Mouse (Mus musculus): ENCODE data around the gene Doc2g. TPM values are rescaled to one million over a fixed set of nuclear protein-coding genes. Genes with fewer than 3 reads are reported as not detected.

Gene Doc2g
- polyA plus RNA-seq, 1 experiment from 2014 or later: 4.8 TPM

GRCm38 (mm10) chr19:3995505-3995904 is 7.6 kb upstream of the Doc2g start:
- Histone ChIP-seq H3K9me3 (replicated peaks; ENCODE audit: control insufficient read depth, low read length) (no peaks in the 10 kb centered on the region), H3K4me3 (replicated peaks; ENCODE audit: low read length) (no peak overlapping the region), H3K4me1 (ENCODE audit: control insufficient read depth, insufficient read depth, low read length) (peaks cover 4% of the 10 kb centered on the region; the same call in 1 of the 2 replicates), H3K9ac (ENCODE audit: low read length) (no peak overlapping the region), H3K27ac (ENCODE audit: low read length) (no peak overlapping the region), H3K27me3 (ENCODE audit: control insufficient read depth, insufficient read depth, low read length) (no peaks in the 10 kb centered on the region), H3K36me3 (ENCODE audit: control insufficient read depth, insufficient read depth, low read length) (no peaks in the 10 kb centered on the region), H3K4me2 (ENCODE audit: low read depth, low read length) (no peak overlapping the region)
- ATAC-seq (ENCODE audit: insufficient read depth, low FRiP score): no peak
- WGBS: 73% methylated on average over 3 of the region's 3 CpGs

- Histone ChIP-seq H3K9ac (ENCODE audit: low read length) (no peak overlapping the region), H3K27me3 (ENCODE audit: control insufficient read depth, insufficient read depth, low read length) (no peaks in the 10 kb centered on the region), H3K36me3 (ENCODE audit: control insufficient read depth, insufficient read depth, low read length) (no peaks in the 10 kb centered on the region), H3K4me1 (ENCODE audit: control insufficient read depth, insufficient read depth, low read length) (peaks cover 7% of the 10 kb centered on the region), H3K27ac (ENCODE audit: low read length) (no peak overlapping the region), H3K4me3 (replicated peaks; ENCODE audit: low read length) (no peak overlapping the region), H3K4me2 (ENCODE audit: low read depth, low read length) (no peak overlapping the region), H3K9me3 (replicated peaks; ENCODE audit: control insufficient read depth, low read length) (no peaks in the 10 kb centered on the region)
- WGBS: 65% methylated on average over 7 of the region's 7 CpGs
- ATAC-seq (ENCODE audit: insufficient read depth, low FRiP score): no peak
These were observed 7.0 kb upstream of the Doc2g start for GRCm38 (mm10) chr19:3996106-3996505.

- Histone ChIP-seq H3K4me3 (replicated peaks; ENCODE audit: low read length) (no peak overlapping the region), H3K9me3 (replicated peaks; ENCODE audit: control insufficient read depth, low read length) (no peaks in the 10 kb centered on the region), H3K36me3 (ENCODE audit: control insufficient read depth, insufficient read depth, low read length) (no peaks in the 10 kb centered on the region), H3K4me2 (ENCODE audit: low read depth, low read length) (no peak overlapping the region), H3K9ac (ENCODE audit: low read length) (no peak overlapping the region), H3K27me3 (ENCODE audit: control insufficient read depth, insufficient read depth, low read length) (no peaks in the 10 kb centered on the region), H3K4me1 (ENCODE audit: control insufficient read depth, insufficient read depth, low read length) (peaks cover 13% of the 10 kb centered on the region), H3K27ac (ENCODE audit: low read length) (no peak overlapping the region)
- no peak for ATAC-seq (ENCODE audit: insufficient read depth, low FRiP score)
- WGBS: 75% methylated on average over 8 of the region's 8 CpGs
These were observed 6.4 kb upstream of the Doc2g start for GRCm38 (mm10) chr19:3996747-3997146.

- no peak overlapping the region for H3K4me2 ChIP-seq (ENCODE audit: low read depth, low read length)
- H3K36me3 ChIP-seq (ENCODE audit: control insufficient read depth, insufficient read depth, low read length): no peaks in the 10 kb centered on the region
- no peak overlapping the region for H3K9ac ChIP-seq (ENCODE audit: low read length)
- H3K4me3 ChIP-seq (replicated peaks; ENCODE audit: low read length): no peak overlapping the region
- WGBS: 49% methylated on average over 8 of the region's 8 CpGs
- no peaks in the 10 kb centered on the region for H3K27me3 ChIP-seq (ENCODE audit: control insufficient read depth, insufficient read depth, low read length)
- ATAC-seq (ENCODE audit: insufficient read depth, low FRiP score): no peak
- H3K9me3 ChIP-seq (replicated peaks; ENCODE audit: control insufficient read depth, low read length): no peaks in the 10 kb centered on the region
- H3K27ac ChIP-seq (ENCODE audit: low read length): no peak overlapping the region
- H3K4me1 ChIP-seq (ENCODE audit: control insufficient read depth, insufficient read depth, low read length): peaks cover 14% of the 10 kb centered on the region
These were observed 5.9 kb upstream of the Doc2g start for GRCm38 (mm10) chr19:3997231-3997630.

GRCm38 (mm10) chr19:3998335-3998734 is 4.8 kb upstream of the Doc2g start:
- H3K4me3 ChIP-seq (replicated peaks; ENCODE audit: low read length): no peak overlapping the region
- no peak overlapping the region for H3K27ac ChIP-seq (ENCODE audit: low read length)
- no peaks in the 10 kb centered on the region for H3K9me3 ChIP-seq (replicated peaks; ENCODE audit: control insufficient read depth, low read length)
- no peak for ATAC-seq (ENCODE audit: insufficient read depth, low FRiP score)
- no peak overlapping the region for H3K4me2 ChIP-seq (ENCODE audit: low read depth, low read length)
- WGBS: 70% methylated on average over 8 of the region's 8 CpGs
- H3K9ac ChIP-seq (ENCODE audit: low read length): no peak overlapping the region
- no peaks in the 10 kb centered on the region for H3K27me3 ChIP-seq (ENCODE audit: control insufficient read depth, insufficient read depth, low read length)
- no peaks in the 10 kb centered on the region for H3K36me3 ChIP-seq (ENCODE audit: control insufficient read depth, insufficient read depth, low read length)
- peaks cover 16% of the 10 kb centered on the region for H3K4me1 ChIP-seq (ENCODE audit: control insufficient read depth, insufficient read depth, low read length)

- H3K4me3 ChIP-seq (replicated peaks; ENCODE audit: low read length): peak overlapping the region; percentile 87
- peak overlapping the region; percentile 82 for H3K4me2 ChIP-seq (ENCODE audit: low read depth, low read length)
- no peaks in the 10 kb centered on the region for H3K9me3 ChIP-seq (replicated peaks; ENCODE audit: control insufficient read depth, low read length)
- 85% methylated on average over 9 of the region's 9 CpGs for WGBS
- peak overlapping the region; percentile 91 for H3K9ac ChIP-seq (ENCODE audit: low read length)
- no peaks in the 10 kb centered on the region for H3K36me3 ChIP-seq (ENCODE audit: control insufficient read depth, insufficient read depth, low read length)
- peaks cover 16% of the 10 kb centered on the region for H3K4me1 ChIP-seq (ENCODE audit: control insufficient read depth, insufficient read depth, low read length)
- 0 out of 2 replicates have a peak overlapping the region, but pooled peaks have one; percentile 97 for H3K27ac ChIP-seq (ENCODE audit: low read length)
- ATAC-seq (ENCODE audit: insufficient read depth, low FRiP score): no peak
- H3K27me3 ChIP-seq (ENCODE audit: control insufficient read depth, insufficient read depth, low read length): no peaks in the 10 kb centered on the region
These were observed 3.9 kb upstream of the Doc2g start for GRCm38 (mm10) chr19:3999121-3999730.

- peak within 1 kb of the TSS; percentile 82 for H3K4me2 ChIP-seq (ENCODE audit: low read depth, low read length)
- peak within 1 kb of the TSS; percentile 91 for H3K9ac ChIP-seq (ENCODE audit: low read length)
- H3K27me3 ChIP-seq (ENCODE audit: control insufficient read depth, insufficient read depth, low read length): no peaks in the 10 kb centered on the region
- H3K4me3 ChIP-seq (replicated peaks; ENCODE audit: low read length): peak within 1 kb of the TSS; percentile 87
- H3K36me3 ChIP-seq (ENCODE audit: control insufficient read depth, insufficient read depth, low read length): no peaks in the 10 kb centered on the region
- peak; percentile 93 for ATAC-seq (ENCODE audit: insufficient read depth, low FRiP score)
- under 1% methylated on average over 64 of the region's 64 CpGs for WGBS
- peaks cover 16% of the 10 kb centered on the region for H3K4me1 ChIP-seq (ENCODE audit: control insufficient read depth, insufficient read depth, low read length)
- H3K27ac ChIP-seq (ENCODE audit: low read length): peak within 1 kb of the TSS; percentile 97
- H3K9me3 ChIP-seq (replicated peaks; ENCODE audit: control insufficient read depth, low read length): no peaks in the 10 kb centered on the region
These were observed 2.8 kb upstream of the Doc2g start, which contains the start of the genes Nudt8 and Gm49405 for GRCm38 (mm10) chr19:4000119-4000900. Gene Nudt8, plus strand, starts transcription at chr19:4000580. Gene Gm49405, plus strand, starts transcription at chr19:4000626.

- H3K4me3 ChIP-seq (replicated peaks; ENCODE audit: low read length): peak overlapping the region; percentile 87
- H3K4me2 ChIP-seq (ENCODE audit: low read depth, low read length): peak overlapping the region; percentile 82
- no peaks in the 10 kb centered on the region for H3K9me3 ChIP-seq (replicated peaks; ENCODE audit: control insufficient read depth, low read length)
- H3K27ac ChIP-seq (ENCODE audit: low read length): peak overlapping the region; percentile 97
- peaks cover 16% of the 10 kb centered on the region for H3K4me1 ChIP-seq (ENCODE audit: control insufficient read depth, insufficient read depth, low read length)
- no peaks in the 10 kb centered on the region for H3K27me3 ChIP-seq (ENCODE audit: control insufficient read depth, insufficient read depth, low read length)
- H3K9ac ChIP-seq (ENCODE audit: low read length): peak overlapping the region; percentile 91
- no peaks in the 10 kb centered on the region for H3K36me3 ChIP-seq (ENCODE audit: control insufficient read depth, insufficient read depth, low read length)
- WGBS: 11% methylated on average over 17 of the region's 17 CpGs
- no peak for ATAC-seq (ENCODE audit: insufficient read depth, low FRiP score)
These were observed 2.1 kb upstream of the Doc2g start for GRCm38 (mm10) chr19:4000949-4001525.

- Histone ChIP-seq H3K4me1 (ENCODE audit: control insufficient read depth, insufficient read depth, low read length) (peaks cover 16% of the 10 kb centered on the region), H3K9me3 (replicated peaks; ENCODE audit: control insufficient read depth, low read length) (no peaks in the 10 kb centered on the region), H3K4me3 (replicated peaks; ENCODE audit: low read length) (no peak overlapping the region), H3K9ac (ENCODE audit: low read length) (peak overlapping the region; percentile 43; the same call in 1 of the 2 replicates), H3K27ac (ENCODE audit: low read length) (no peak overlapping the region), H3K27me3 (ENCODE audit: control insufficient read depth, insufficient read depth, low read length) (no peaks in the 10 kb centered on the region), H3K4me2 (ENCODE audit: low read depth, low read length) (no peak overlapping the region), H3K36me3 (ENCODE audit: control insufficient read depth, insufficient read depth, low read length) (no peaks in the 10 kb centered on the region)
- WGBS: 77% methylated on average over 5 of the region's 5 CpGs
- ATAC-seq (ENCODE audit: insufficient read depth, low FRiP score): no peak
These were observed 1.4 kb upstream of the Doc2g start for GRCm38 (mm10) chr19:4001752-4002151.
